12 mouse cellular contexts compared by ENCODE assay signal in the genomic region with DNA sequence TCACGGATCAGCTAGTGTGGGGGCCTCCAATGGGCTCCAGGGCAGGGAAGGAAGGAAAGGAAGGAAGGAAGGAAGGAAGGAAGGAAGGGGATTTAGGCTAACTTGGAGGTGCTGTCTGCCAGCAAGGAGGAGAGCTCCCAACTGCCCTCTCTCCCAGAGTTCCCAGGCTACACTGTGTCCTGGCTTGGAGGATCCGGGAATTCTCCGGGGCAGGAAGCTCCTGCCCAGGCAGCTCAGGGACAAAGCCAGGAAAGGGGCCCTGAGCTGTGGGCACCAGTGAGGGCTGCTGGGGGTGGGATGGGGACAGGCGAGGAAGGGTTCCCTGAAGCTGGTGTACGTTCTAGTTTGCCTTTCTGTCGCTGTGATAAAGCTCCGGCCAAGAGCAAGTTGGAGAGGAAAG. TPM values are rescaled to one million over a fixed set of nuclear protein-coding genes. Genes with fewer than 3 reads are reported as not detected.
A peak's percentile ranks its signal among the peaks of the same experiment; 100 is the strongest.
DNase-seq lines count a peak whose midpoint lies in the region; ATAC-seq and TF ChIP-seq lines count a peak whose summit lies in the region.
"Had no signal": no experiment of that assay in that cellular context is flagged by ENCODE, and none has a peak within 500 bp of the region (broad histone marks: within the 10 kb centered on the region; RNA-seq: fewer than 3 reads in every experiment).

No protein-coding gene starts in this region.

- TF ChIP-seq POLR2A in kidney, adult 2 months (IDR thresholded peaks at IDR 0.05; ENCODE audit: low read depth, low read length): no peak

- H3K27ac ChIP-seq in gastrocnemius, adult 2 months: peak overlapping the region; percentile 35
- H3K27ac ChIP-seq in kidney, adult 2 months (ENCODE audit: insufficient read depth, low read depth, low read length): 0 out of 2 replicates have a peak overlapping the region, but pooled peaks have one; percentile 12
- no peak overlapping the region for H3K27ac ChIP-seq in midbrain, postnatal 0 days (ENCODE audit: low read depth, low read length)
- H3K27ac ChIP-seq: intestine, embryonic 15.5 days; limb, embryonic 12.5 days; macrophage had no signal

- no peak overlapping the region for H3K9ac ChIP-seq in midbrain, postnatal 0 days (replicated peaks; ENCODE audit: low read length, poor library complexity, severe bottlenecking)
- H3K9ac ChIP-seq: intestine, embryonic 15.5 days; limb, embryonic 12.5 days had no signal

- H3K9me3 ChIP-seq in midbrain, postnatal 0 days (ENCODE audit: low read length): no peaks in the 10 kb centered on the region
- H3K9me3 ChIP-seq: intestine, embryonic 15.5 days; limb, embryonic 12.5 days had no signal

- no peak for ATAC-seq in midbrain, postnatal 0 days (ENCODE audit: low FRiP score)
- ATAC-seq: intestine, embryonic 15.5 days had no signal

- H3K27me3 ChIP-seq in kidney, adult 2 months (replicated peaks; ENCODE audit: control insufficient read depth, insufficient read depth, low read length): no peaks in the 10 kb centered on the region
- no peaks in the 10 kb centered on the region for H3K27me3 ChIP-seq in midbrain, postnatal 0 days (ENCODE audit: insufficient read depth, low read length)
- H3K27me3 ChIP-seq: intestine, embryonic 15.5 days; limb, embryonic 12.5 days had no signal

- H3K4me2 ChIP-seq in midbrain, postnatal 0 days (ENCODE audit: low read depth, low read length, poor library complexity, severe bottlenecking): no peak overlapping the region
- H3K4me2 ChIP-seq: intestine, embryonic 15.5 days; limb, embryonic 12.5 days had no signal

- H3K4me1 ChIP-seq in kidney, adult 2 months (ENCODE audit: control insufficient read depth, insufficient read depth, low read length): peaks cover 4% of the 10 kb centered on the region
- 0 out of 2 replicates have a peak, but pooled peaks cover 6% of the 10 kb centered on the region for H3K4me1 ChIP-seq in midbrain, postnatal 0 days (ENCODE audit: insufficient read depth, low read length)

- no peak for DNase-seq in gastrocnemius, adult 2 months
- no peak for DNase-seq in gastrocnemius, postnatal 36 days
- DNase-seq in kidney, adult 2 months: no peak
- DNase-seq in kidney, adult 8-10 months: no peak
- peak; percentile 47 for DNase-seq in kidney, postnatal 14 days
- peak; percentile 56 for DNase-seq in lung, postnatal 36 days
- DNase-seq in midbrain, postnatal 0 days (ENCODE audit: low spot score): no peak
- no peak for DNase-seq in thymus, postnatal 10 days (ENCODE audit: low spot score in 2 of 2)
- DNase-seq: cerebellum, adult 9-11 months had no signal

- no peak overlapping the region for H3K4me3 ChIP-seq in gastrocnemius, adult 2 months
- H3K4me3 ChIP-seq in kidney, adult 2 months (ENCODE audit: insufficient read depth, low read depth, low read length): no peak overlapping the region
- H3K4me3 ChIP-seq in midbrain, postnatal 0 days (ENCODE audit: low read depth, low read length): no peak overlapping the region
- H3K4me3 ChIP-seq: intestine, embryonic 15.5 days; limb, embryonic 12.5 days had no signal

- no peak for TF ChIP-seq CTCF in gastrocnemius, adult 2 months (IDR thresholded peaks at IDR 0.05)
- no peak for TF ChIP-seq CTCF in kidney, adult 2 months (conservative IDR thresholded peaks at IDR 0.05; ENCODE audit: insufficient read depth, insufficient read length, low read depth, low read length)
- no peak for TF ChIP-seq CTCF in midbrain, postnatal 0 days (IDR thresholded peaks at IDR 0.05)

- intact Hi-C loops in gastrocnemius, adult 2 months (cut with DNase I): no loop called here
- intact Hi-C loops in gastrocnemius, postnatal 36 days (cut with DNase I): loop anchor here (10.0 kb wide), 1 partner anchor 478 kb away; no protein-coding TSS in a partner anchor

- 70% methylated on average over 7 of the region's 7 CpGs for WGBS in kidney, adult 2 months
- WGBS in midbrain, postnatal 0 days: 75% methylated on average over 7 of the region's 7 CpGs

- no peaks in the 10 kb centered on the region for H3K36me3 ChIP-seq in kidney, adult 2 months (ENCODE audit: control insufficient read depth, insufficient read depth, low read length)
- no peaks in the 10 kb centered on the region for H3K36me3 ChIP-seq in midbrain, postnatal 0 days (ENCODE audit: insufficient read depth, low read length)
- H3K36me3 ChIP-seq: intestine, embryonic 15.5 days; limb, embryonic 12.5 days had no signal

RNA-seq across cellular contexts. Expression of a gene that starts 7.7 kb away (rescaled TPM):
- total RNA-seq in gastrocnemius, adult 2 months (2021): 10 to 100 TPM; 15.5 to 20.1 TPM
- 10 to 100 TPM; 20.9 to 21.4 TPM for total RNA-seq in gastrocnemius, postnatal 36 days (2021)
- 36.6 and 39.4 TPM in 2 replicates for polyA plus RNA-seq in kidney, adult 2 months (2012; rRNA removed)
- 57.3 and 82.4 TPM in 2 replicates for total RNA-seq in midbrain, postnatal 0 days (2014; rRNA removed)
- polyA plus RNA-seq in midbrain, postnatal 0 days (2015; fragmentation: Nextera tagmentation; extraction: Ambion mirVana): 3.9 and 5.3 TPM in 2 replicates

RNA-seq across cellular contexts. Expression of a gene that starts 20.6 kb away (rescaled TPM):
- 1 to 10 TPM; 1.9 to 2.1 TPM for total RNA-seq in gastrocnemius, adult 2 months (2021)
- 1 to 10 TPM; 1.8 to 2.2 TPM for total RNA-seq in gastrocnemius, postnatal 36 days (2021)
- polyA plus RNA-seq in kidney, adult 2 months (2012; rRNA removed): 4.4 and 6.9 TPM in 2 replicates
- 4.5 and 4.7 TPM in 2 replicates for total RNA-seq in midbrain, postnatal 0 days (2014; rRNA removed)
- 0.39 and 0.90 TPM in 2 replicates for polyA plus RNA-seq in midbrain, postnatal 0 days (2015; fragmentation: Nextera tagmentation; extraction: Ambion mirVana)

Comparison
In these comparisons a context has a peak if more than half of its experiments do, and no peak if none do; other contexts are left out.
1. DNase-seq: peak in kidney, postnatal 14 days (single experiment) and lung, postnatal 36 days (single experiment); none in gastrocnemius, adult 2 months (single experiment), gastrocnemius, postnatal 36 days (0 of 2), kidney, adult 2 months (single experiment), kidney, adult 8-10 months (0 of 2), midbrain, postnatal 0 days (single experiment) and thymus, postnatal 10 days (0 of 2).